Mouse (Mus musculus): Measurements from ENCODE around the gene Ston1.

Ston1 gene

DNA sequence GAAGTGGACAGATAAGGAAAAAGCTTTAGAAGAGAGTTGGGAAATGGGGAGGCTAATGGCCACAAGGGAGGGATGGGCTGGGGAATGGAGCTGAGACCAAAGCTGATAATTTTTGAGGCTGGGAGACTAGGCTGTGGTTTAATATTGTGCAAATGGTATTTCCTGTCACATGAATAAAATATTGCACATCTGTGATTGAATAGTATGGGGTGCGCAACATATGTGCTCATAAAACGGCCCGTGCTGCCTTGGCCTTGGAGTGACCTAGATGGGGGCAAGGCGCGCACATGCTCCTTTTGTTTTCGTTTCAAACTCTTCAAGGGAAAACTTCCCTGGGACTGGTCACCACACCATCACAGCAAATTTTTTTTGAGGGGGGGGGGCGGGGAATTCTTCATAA, 28.4 kb downstream of the Ston1 start:
- DNase-seq (ENCODE audit: low spot score), result no peak

GRCm38 (mm10) chr17:88626347-88626811, 28.9 kb downstream of the Ston1 start:
- no peak for DNase-seq (ENCODE audit: low spot score)

DNA sequence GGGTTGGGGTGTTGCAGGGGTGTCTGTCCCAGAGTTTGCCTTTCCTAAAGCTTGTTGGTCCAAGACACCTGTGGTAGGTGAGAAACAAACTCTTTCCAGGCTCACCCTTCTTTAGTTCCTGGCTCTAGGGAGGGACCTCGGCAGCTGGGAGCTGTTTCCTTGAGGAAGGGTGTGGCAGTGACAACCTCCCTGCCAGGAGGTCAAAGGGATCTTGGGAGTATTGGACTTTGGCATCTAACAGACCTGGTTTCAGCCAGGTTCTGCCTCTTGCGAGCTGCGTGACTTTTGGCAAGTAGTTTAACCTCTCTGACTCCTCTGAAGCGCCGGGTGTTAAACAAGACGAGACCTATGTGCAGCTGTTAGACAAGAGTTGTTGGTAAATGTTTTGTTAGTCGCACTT, 29.7 kb downstream of the Ston1 start:
- no peak for DNase-seq (ENCODE audit: low spot score)

GRCm38 (mm10) chr17:88628676-88629380, 31.3 kb downstream of the Ston1 start:
- DNase-seq (ENCODE audit: low spot score), result no peak

- DNase-seq (ENCODE audit: low spot score), result no peak
Observed at GRCm38 (mm10) chr17:88629381-88629759, 31.9 kb downstream of the Ston1 start.

GRCm38 (mm10) chr17:88629931-88630553, 32.6 kb downstream of the Ston1 start:
- no peak for DNase-seq (ENCODE audit: low spot score)

- no peak for DNase-seq (ENCODE audit: low spot score)
Observed at GRCm38 (mm10) chr17:88630554-88630948, 33.1 kb downstream of the Ston1 start.

- DNase-seq (ENCODE audit: low spot score), result no peak
Observed at GRCm38 (mm10) chr17:88632631-88633030, 35.1 kb downstream of the Ston1 start.

DNA sequence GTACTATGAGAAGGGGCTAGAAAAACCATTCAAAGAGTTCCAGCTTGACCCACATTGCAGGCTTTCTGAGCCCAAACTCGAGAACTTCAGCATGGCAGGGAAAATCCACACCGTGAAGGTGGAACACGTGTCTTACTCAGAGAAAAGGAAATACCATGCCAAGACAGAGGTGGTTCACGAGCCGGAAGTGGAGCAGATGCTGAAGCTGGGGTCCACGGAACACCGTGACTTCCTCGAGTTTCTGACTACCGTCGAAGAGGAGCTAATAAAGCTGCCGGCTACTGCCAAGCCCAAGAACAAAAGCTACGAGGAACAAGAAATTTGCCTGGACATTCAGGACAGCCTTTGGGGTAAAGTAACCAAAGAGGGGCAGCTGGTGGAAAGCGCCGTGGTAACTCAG, 38.6 kb downstream of the Ston1 start:
- no peak for DNase-seq (ENCODE audit: low spot score)

GRCm38 (mm10) chr17:88636587-88636986, 39.1 kb downstream of the Ston1 start:
- DNase-seq (ENCODE audit: low spot score), result no peak

- peak; percentile 46 for DNase-seq (ENCODE audit: low spot score)
Observed at GRCm38 (mm10) chr17:88641012-88641411, 43.5 kb downstream of the Ston1 start.

DNA sequence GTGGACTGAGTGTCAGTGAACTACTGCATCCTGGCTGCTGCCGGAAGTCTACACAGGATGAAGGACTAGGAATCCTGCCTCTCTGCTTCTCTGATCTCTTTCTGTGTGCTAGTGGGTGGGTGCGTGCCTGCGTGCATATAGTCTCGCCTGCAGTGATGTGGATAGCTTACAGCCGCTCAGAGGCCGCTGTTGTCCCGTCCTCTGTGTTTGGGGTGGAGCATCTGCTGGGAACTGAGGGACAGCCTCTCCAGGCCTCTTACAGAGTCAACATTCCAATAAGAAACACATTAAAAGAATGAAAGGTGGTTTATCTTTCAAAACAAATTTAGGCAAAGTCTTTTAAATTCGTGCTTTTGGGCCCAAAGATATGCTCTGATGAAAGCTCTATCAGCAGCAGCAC, 44.4 kb downstream of the Ston1 start:
- DNase-seq (ENCODE audit: low spot score), result no peak

GRCm38 (mm10) chr17:88644876-88645275, 47.4 kb downstream of the Ston1 start:
- no peak for DNase-seq (ENCODE audit: low spot score)

DNA sequence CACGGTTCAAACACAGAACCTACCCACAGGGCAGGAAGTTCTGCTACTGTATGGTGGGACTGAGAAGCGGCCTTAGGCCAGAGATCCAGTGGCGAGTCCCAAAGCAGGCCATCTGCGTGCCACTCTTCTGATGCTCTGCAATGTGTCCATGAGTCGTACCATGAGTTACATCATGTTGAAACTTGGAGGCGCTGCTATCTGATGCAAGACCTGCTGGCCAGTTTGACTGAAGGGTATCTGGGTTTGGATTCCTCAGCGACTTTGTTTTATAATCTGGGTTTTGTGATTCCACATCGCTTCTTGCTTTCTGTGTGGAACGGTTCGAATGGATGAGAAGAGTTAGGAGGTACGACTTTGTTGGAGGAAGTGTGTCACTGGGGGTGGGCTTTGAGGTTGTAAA, 47.8 kb downstream of the Ston1 start:
- no peak for DNase-seq (ENCODE audit: low spot score)

- no peak for DNase-seq (ENCODE audit: low spot score)
Observed at GRCm38 (mm10) chr17:88647149-88647548, 49.7 kb downstream of the Ston1 start.

DNA sequence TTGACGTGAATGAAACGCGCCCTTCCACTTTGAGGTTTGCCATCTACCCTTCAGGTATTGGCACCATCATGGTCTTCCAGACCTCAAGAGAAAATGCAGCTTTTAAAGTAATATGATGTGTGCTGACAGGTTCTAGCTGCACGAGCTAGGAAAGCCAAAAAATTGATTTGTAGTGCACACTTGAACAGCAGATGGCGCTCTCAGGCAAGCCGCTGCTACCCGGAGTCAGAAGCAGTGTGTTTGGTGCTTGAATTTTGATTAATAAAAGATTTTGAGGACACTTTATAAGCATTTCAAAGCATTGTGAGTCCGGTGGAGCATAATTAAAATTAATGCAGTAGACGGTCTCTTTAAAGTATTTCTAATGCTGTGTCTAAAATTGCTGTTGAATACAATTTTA, 54.5 kb downstream of the Ston1 start:
- peak; percentile 40 for DNase-seq (ENCODE audit: low spot score)

DNA sequence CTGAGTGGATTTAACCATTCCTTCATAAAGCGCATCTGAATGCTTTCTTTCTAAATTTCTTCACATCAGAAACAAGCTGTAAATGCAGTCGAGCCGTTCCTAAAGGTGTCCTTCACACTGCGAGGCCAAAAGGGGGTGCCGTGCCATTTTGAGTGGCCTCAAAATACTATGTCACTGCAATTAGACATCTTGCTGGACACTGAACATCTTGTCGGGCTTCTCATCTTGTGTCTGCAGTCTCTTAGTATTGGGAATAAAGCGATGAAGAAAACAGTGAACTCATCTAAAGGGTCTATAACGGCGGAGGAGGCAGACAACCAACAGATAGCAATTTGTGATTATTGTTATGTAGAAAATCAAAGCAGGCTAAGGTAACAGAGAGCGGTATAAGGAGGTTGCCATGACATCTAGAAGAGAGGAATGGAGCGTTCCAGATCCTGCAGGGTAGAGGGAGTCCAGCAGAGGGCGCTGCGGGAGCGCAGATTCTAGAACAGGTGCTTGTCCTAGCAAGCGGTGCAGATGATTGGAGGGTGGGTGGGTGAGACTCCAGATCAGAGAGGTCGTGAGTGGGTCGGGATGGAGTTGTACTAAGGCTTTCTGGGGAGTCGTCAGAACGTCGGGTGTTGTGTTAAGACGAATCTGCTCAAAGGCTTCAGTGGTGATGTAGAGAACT, 55.4 kb downstream of the Ston1 start:
- peak; percentile 62 for DNase-seq (ENCODE audit: low spot score)

GRCm38 (mm10) chr17:88653375-88653769, 55.9 kb downstream of the Ston1 start:
- no peak for DNase-seq (ENCODE audit: low spot score)

DNA sequence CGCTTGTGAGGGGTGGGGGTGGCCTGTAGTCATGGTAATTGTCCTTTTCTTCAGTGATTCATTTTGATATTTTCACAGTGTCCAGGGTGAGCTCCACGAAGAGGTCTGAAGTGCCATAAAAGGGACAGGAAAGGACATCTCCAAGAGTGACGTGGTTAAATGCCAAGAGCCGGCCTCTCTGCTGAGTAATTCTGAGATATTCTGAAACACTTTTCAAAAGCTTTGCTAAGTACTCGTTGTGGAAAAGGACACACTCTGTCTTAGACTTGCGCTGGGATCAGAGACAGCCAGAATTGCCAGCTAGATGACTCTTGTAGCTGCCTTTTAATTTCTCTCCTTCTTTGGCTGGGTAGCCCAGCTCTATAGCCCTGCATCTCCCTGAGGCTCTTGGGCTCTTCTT, 61.0 kb downstream of the Ston1 start:
- DNase-seq (ENCODE audit: low spot score), result no peak

DNA sequence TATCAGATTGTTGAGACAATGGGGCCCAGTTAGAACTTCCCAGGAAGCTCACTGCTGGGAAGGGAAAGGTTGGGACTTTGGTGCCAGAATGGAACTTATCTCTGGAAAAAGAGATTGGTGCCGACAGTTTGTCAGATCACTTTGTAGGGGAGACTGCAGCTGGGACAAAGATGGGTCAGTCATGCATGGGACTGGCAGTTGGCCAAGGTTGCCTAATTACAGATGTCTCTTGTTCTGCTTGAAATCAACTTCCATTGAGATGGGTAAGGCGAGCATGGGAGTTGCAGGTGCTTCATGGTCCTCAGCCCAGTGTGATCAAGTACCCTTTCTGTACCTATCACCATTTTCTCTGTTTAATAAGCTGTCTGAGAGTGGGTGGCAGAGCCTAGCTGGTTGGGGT, 68.6 kb downstream of the Ston1 start:
- DNase-seq (ENCODE audit: low spot score), result no peak

DNA sequence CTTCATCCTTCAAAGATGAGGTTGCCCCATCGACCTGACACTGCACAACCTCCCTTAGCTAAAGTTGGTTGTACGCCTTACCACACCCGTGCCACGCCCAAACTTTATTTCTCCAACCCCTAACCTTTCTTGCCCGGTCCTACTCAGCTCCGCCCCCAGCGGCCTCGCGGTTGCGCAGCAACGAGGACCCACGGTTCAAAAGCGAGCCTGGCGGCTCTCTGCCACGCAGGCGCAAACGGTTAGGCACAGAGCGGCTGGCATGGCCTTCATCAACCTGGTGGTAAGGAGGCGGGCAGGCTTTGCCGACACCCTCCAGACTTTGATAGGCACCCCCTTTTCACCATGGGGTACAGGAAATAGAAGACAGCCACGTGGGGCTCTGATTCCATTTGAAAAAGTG, 71.0 kb downstream of the Ston1 start, which contains the start of gene Gtf2a1l:
Gene Gtf2a1l (plus strand): TSS at position 209 of the 400 bp plus-strand sequence.
- DNase-seq (ENCODE audit: low spot score), result peak; percentile 57

GRCm38 (mm10) chr17:88669921-88670320, 72.4 kb downstream of the Ston1 start:
- DNase-seq (ENCODE audit: low spot score), result no peak

- DNase-seq (ENCODE audit: low spot score), result no peak
Observed at GRCm38 (mm10) chr17:88670800-88671199, 73.3 kb downstream of the Ston1 start.

Data from T-cell, adult 2 months (primary cell).